ENCODE assay signal across 9 mouse cellular contexts in the genomic region with DNA sequence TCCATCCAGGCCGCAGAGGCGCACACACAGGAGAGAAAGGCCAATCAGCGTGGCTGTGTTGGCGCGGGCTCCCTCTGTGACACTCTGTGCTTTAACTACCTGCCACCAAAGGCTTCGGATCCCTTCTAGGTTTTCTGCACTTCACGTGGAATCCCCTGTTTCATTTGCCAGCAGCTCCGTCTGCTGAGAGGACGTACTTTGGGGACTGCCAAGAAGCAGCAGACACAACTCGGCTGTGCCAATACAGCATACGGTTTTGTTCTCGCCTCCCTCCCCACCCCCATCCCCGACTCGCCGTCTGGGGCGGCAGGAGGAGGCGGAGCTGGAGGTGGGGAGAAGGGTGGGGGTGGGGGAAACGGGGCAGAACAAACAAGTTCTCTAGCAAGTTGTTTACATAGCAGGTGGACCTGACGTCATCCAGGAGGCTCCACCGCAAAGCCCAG. TPM values are rescaled to one million over a fixed set of nuclear protein-coding genes. Genes with fewer than 3 reads are reported as not detected.
DNase-seq lines count a peak whose midpoint lies in the region; ATAC-seq lines count a peak whose summit lies in the region.
"Had no signal": no experiment of that assay in that cellular context is flagged by ENCODE, and none has a peak within 500 bp of the region (broad histone marks: within the 10 kb centered on the region; RNA-seq: fewer than 3 reads in every experiment).

No protein-coding gene starts in this region.

- H3K9me3 ChIP-seq in intestine, embryonic 16.5 days (ENCODE audit: control insufficient read depth, low read length) = no peaks in the 10 kb centered on the region
- H3K9me3 ChIP-seq in limb, embryonic 12.5 days = no peaks in the 10 kb centered on the region
- no peaks in the 10 kb centered on the region for H3K9me3 ChIP-seq in midbrain, embryonic 16.5 days (replicated peaks; ENCODE audit: control insufficient read depth, low read length, poor library complexity, severe bottlenecking)

- H3K27me3 ChIP-seq in intestine, embryonic 16.5 days (replicated peaks; ENCODE audit: control insufficient read depth, insufficient read depth, low read length) = 0 out of 2 replicates have a peak, but pooled peaks cover 8% of the 10 kb centered on the region
- H3K27me3 ChIP-seq in limb, embryonic 12.5 days = peaks cover 18% of the 10 kb centered on the region
- peaks cover 3% of the 10 kb centered on the region; the same call in 1 of the 2 replicates for H3K27me3 ChIP-seq in midbrain, embryonic 16.5 days (ENCODE audit: control insufficient read depth, insufficient read depth, low read depth, low read length)

- H3K4me3 ChIP-seq in intestine, embryonic 16.5 days (ENCODE audit: low read length) = peak overlapping the region; percentile 71
- peak overlapping the region; percentile 77 for H3K4me3 ChIP-seq in limb, embryonic 12.5 days (replicated peaks)
- peak overlapping the region; percentile 81 for H3K4me3 ChIP-seq in midbrain, embryonic 16.5 days (ENCODE audit: low read depth, low read length)
- H3K4me3 ChIP-seq: myocyte had no signal

- DNase-seq in adrenal gland, adult (ENCODE audit: inconsistent age in 2 of 2, low spot score in 1 of 2) = peak; percentile 50 to 83
- no peak for DNase-seq in adrenal gland, postnatal 4 days (ENCODE audit: low spot score in 2 of 2)
- peak; percentile 85 for DNase-seq in embryo, embryonic 9.5 days (ENCODE audit: extremely low spot score)
- peak; percentile 77 to 79 for DNase-seq in heart, adult 18-20 months
- DNase-seq in urinary bladder, adult 18-20 months (ENCODE audit: low spot score in 2 of 2) = peak; percentile 69 to 74

- H3K36me3 ChIP-seq in intestine, embryonic 16.5 days (ENCODE audit: control insufficient read depth, insufficient read depth, low read length) = no peaks in the 10 kb centered on the region
- no peaks in the 10 kb centered on the region for H3K36me3 ChIP-seq in limb, embryonic 12.5 days
- H3K36me3 ChIP-seq in midbrain, embryonic 16.5 days (ENCODE audit: control insufficient read depth, insufficient read depth, low read length) = no peaks in the 10 kb centered on the region

- peaks cover 16% of the 10 kb centered on the region for H3K4me1 ChIP-seq in intestine, embryonic 16.5 days (ENCODE audit: control insufficient read depth, insufficient read depth, low read length)
- peaks cover 39% of the 10 kb centered on the region for H3K4me1 ChIP-seq in limb, embryonic 12.5 days (replicated peaks)
- H3K4me1 ChIP-seq in midbrain, embryonic 16.5 days (ENCODE audit: control insufficient read depth, insufficient read depth, low read length) = peaks cover 28% of the 10 kb centered on the region

- peak overlapping the region; percentile 82 for H3K27ac ChIP-seq in intestine, embryonic 16.5 days (ENCODE audit: low read length)
- peak overlapping the region; percentile 96 for H3K27ac ChIP-seq in limb, embryonic 12.5 days
- peak overlapping the region; percentile 81 for H3K27ac ChIP-seq in midbrain, embryonic 16.5 days (ENCODE audit: low read length)

- WGBS in intestine, embryonic 16.5 days = under 1% methylated on average over 20 of the region's 20 CpGs
- WGBS in limb, embryonic 12.5 days = under 1% methylated on average over 20 of the region's 20 CpGs
- under 1% methylated on average over 20 of the region's 20 CpGs for WGBS in midbrain, embryonic 16.5 days

- H3K9ac ChIP-seq in intestine, embryonic 16.5 days (ENCODE audit: low read depth, low read length) = peak overlapping the region; percentile 79
- peak overlapping the region; percentile 91 for H3K9ac ChIP-seq in limb, embryonic 12.5 days (replicated peaks)
- peak overlapping the region; percentile 84 for H3K9ac ChIP-seq in midbrain, embryonic 16.5 days (ENCODE audit: low read depth, low read length)

- ATAC-seq in intestine, embryonic 16.5 days = peak; percentile 82
- ATAC-seq in limb, embryonic 12.5 days (ENCODE audit: insufficient number of reproducible peaks, insufficient read depth, low FRiP score, low TSS enrichment, low read depth) = peak; percentile 76
- peak; percentile 84 for ATAC-seq in midbrain, embryonic 16.5 days

- peak overlapping the region; percentile 95 for H3K4me2 ChIP-seq in intestine, embryonic 16.5 days (ENCODE audit: low read depth, low read length)
- H3K4me2 ChIP-seq in limb, embryonic 12.5 days = peak overlapping the region; percentile 80
- H3K4me2 ChIP-seq in midbrain, embryonic 16.5 days (ENCODE audit: low read length) = peak overlapping the region; percentile 98

RNA-seq across cellular contexts. Expression of gene Foxp2, which starts 0.5 kb away (rescaled TPM):
- total RNA-seq in adrenal gland, postnatal 4 days (2021) = 1 to 10 TPM; 7.4 to 9.4 TPM
- total RNA-seq in heart, adult 18-20 months (2021) = 1 to 10 TPM; 1.3 to 2.3 TPM
- 12.5 and 13.0 TPM in 2 replicates for polyA plus RNA-seq in intestine, embryonic 16.5 days (2015; fragmentation: Nextera tagmentation; extraction: Ambion mirVana)
- polyA plus RNA-seq in limb, embryonic 12.5 days (2016; fragmentation: Nextera tagmentation; extraction: Ambion mirVana) = 26.8 and 33.0 TPM in 2 replicates
- 90.8 and 93.0 TPM in 2 replicates for polyA plus RNA-seq in midbrain, embryonic 16.5 days (2015; fragmentation: Nextera tagmentation; extraction: Ambion mirVana)
- polyA plus RNA-seq: myocyte had no signal

Comparison
In these comparisons a context has a peak if more than half of its experiments do, and no peak if none do; other contexts are left out.
1. DNase-seq: peak in adrenal gland, adult (2 of 2), embryo, embryonic 9.5 days (single experiment), heart, adult 18-20 months (2 of 2) and urinary bladder, adult 18-20 months (2 of 2); none in adrenal gland, postnatal 4 days (0 of 2).
2. Peak in every context shown above with its lines, with median percentiles within 50 percentile points of each other: ATAC-seq, H3K27ac ChIP-seq, H3K4me2 ChIP-seq, H3K4me3 ChIP-seq and H3K9ac ChIP-seq.